Mouse (Mus musculus) embryonic fibroblast, embryonic 13.5 days (primary cell): Measurements from ENCODE around the gene Nup88. TPM values are rescaled to one million over a fixed set of nuclear protein-coding genes. Genes with fewer than 3 reads are reported as not detected.
A peak's percentile ranks its signal among the peaks of the same experiment; 100 is the strongest.

ENCODE experiments used
- H3K27ac ChIP-seq: 2 replicates; pipeline ENCODE4 v1.5.1; 2012; ENCODE audit warnings: low read length, control low read depth, inconsistent platforms; ENCODE audit not compliant: insufficient read depth
- H3K4me1 ChIP-seq: 2 replicates; pipeline ENCODE4 v1.6.1; 2011; ENCODE audit warnings: low read length; ENCODE audit not compliant: control insufficient read depth, insufficient read depth
- H3K4me3 ChIP-seq: 2 replicates; pipeline ENCODE4 v1.5.1; 2011; ENCODE audit warnings: mild to moderate bottlenecking, control low read depth, low read length; ENCODE audit not compliant: insufficient read depth
- CTCF ChIP-seq: IDR thresholded peaks from 2 replicates; pipeline ENCODE4 v1.5.1; 2011; ENCODE audit warnings: mild to moderate bottlenecking, control low read depth, low read length, moderate library complexity, borderline replicate concordance; ENCODE audit not compliant: insufficient read depth
- POLR2A ChIP-seq: IDR thresholded peaks from 2 replicates; pipeline ENCODE4 v1.6.1; 2011; ENCODE audit warnings: low read depth, mild to moderate bottlenecking, control low read depth, low read length, moderate library complexity
- polyA plus RNA-seq: library from polyadenylated mRNA; stranded (reverse); fragments of >200 nt; gene quantifications from 2 replicates; pipeline ENCODE4 v1.2.4, GENCODE M21; 2011; ENCODE audit warnings: low read depth; ENCODE audit not compliant: missing spikeins, insufficient read length

Nup88 gene
- 92.8 and 113 TPM in 2 replicates for polyA plus RNA-seq

GRCm38 (mm10) chr11:70969821-70970559, at the start of gene Nup88, which contains the start of gene Rpain:
Nup88 (minus strand) TSS chr11:70969973.
Rpain (plus strand) TSS chr11:70970213.
- H3K4me1 ChIP-seq = no peaks in the 10 kb centered on the region
- H3K4me3 ChIP-seq = peak within 1 kb of the TSS; percentile 96
- H3K27ac ChIP-seq = peak within 1 kb of the TSS; percentile 92
- TF ChIP-seq CTCF = no peak
- peak; percentile 83 for TF ChIP-seq POLR2A

- Histone ChIP-seq H3K4me1 (no peaks in the 10 kb centered on the region; the same call in 1 of the 2 replicates), H3K27ac (peak overlapping the region; percentile 45; the same call in 1 of the 2 replicates), H3K4me3 (peak overlapping the region; percentile 87)
- TF ChIP-seq POLR2A (peak; percentile 13; the same call in 1 of the 2 replicates), CTCF (no peak)
These were observed 48.8 kb upstream of the Nup88 start for GRCm38 (mm10) chr11:71018416-71019200.

- TF ChIP-seq POLR2A = no peak
- no peak for TF ChIP-seq CTCF
- no peaks in the 10 kb centered on the region; the same call in 1 of the 2 replicates for H3K4me1 ChIP-seq
- H3K4me3 ChIP-seq = no peak overlapping the region
- no peak overlapping the region for H3K27ac ChIP-seq
These were observed 47.3 kb upstream of the Nup88 start for GRCm38 (mm10) chr11:71017051-71017450.

GRCm38 (mm10) chr11:71012743-71013142, 43.0 kb upstream of the Nup88 start:
- Histone ChIP-seq H3K4me1 (no peaks in the 10 kb centered on the region; the same call in 1 of the 2 replicates), H3K4me3 (no peak overlapping the region), H3K27ac (no peak overlapping the region)
- TF ChIP-seq CTCF = no peak
- no peak for TF ChIP-seq POLR2A

- H3K4me3 ChIP-seq = no peak overlapping the region
- no peak overlapping the region for H3K27ac ChIP-seq
- TF ChIP-seq POLR2A (no peak), CTCF (no peak)
- H3K4me1 ChIP-seq = no peaks in the 10 kb centered on the region
These were observed 38.5 kb upstream of the Nup88 start for GRCm38 (mm10) chr11:71008321-71008720.

GRCm38 (mm10) chr11:71007831-71008230, 38.1 kb upstream of the Nup88 start:
- no peak overlapping the region for H3K4me3 ChIP-seq
- H3K27ac ChIP-seq = no peak overlapping the region
- H3K4me1 ChIP-seq = peaks cover 4% of the 10 kb centered on the region; the same call in 1 of the 2 replicates
- TF ChIP-seq CTCF (no peak), POLR2A (no peak)

GRCm38 (mm10) chr11:71007026-71007425, 37.3 kb upstream of the Nup88 start:
- Histone ChIP-seq H3K4me1 (peaks cover 9% of the 10 kb centered on the region), H3K27ac (no peak overlapping the region), H3K4me3 (no peak overlapping the region)
- no peak for TF ChIP-seq CTCF
- TF ChIP-seq POLR2A = no peak

- Histone ChIP-seq H3K4me3 (no peak overlapping the region), H3K27ac (no peak overlapping the region), H3K4me1 (peaks cover 9% of the 10 kb centered on the region)
- no peak for TF ChIP-seq CTCF
- TF ChIP-seq POLR2A = no peak
These were observed 35.3 kb upstream of the Nup88 start for GRCm38 (mm10) chr11:71005046-71005445.

GRCm38 (mm10) chr11:71004316-71004773, 34.6 kb upstream of the Nup88 start, which contains the start of gene Dhx33:
Dhx33 (minus strand) TSS chr11:71004437.
- H3K27ac ChIP-seq = peak within 1 kb of the TSS; percentile 77
- H3K4me1 ChIP-seq = peaks cover 9% of the 10 kb centered on the region
- H3K4me3 ChIP-seq = peak within 1 kb of the TSS; percentile 95
- TF ChIP-seq CTCF = no peak
- TF ChIP-seq POLR2A = peak; percentile 63

GRCm38 (mm10) chr11:71003611-71004315, 34.0 kb upstream of the Nup88 start:
- H3K4me3 ChIP-seq = peak overlapping the region; percentile 95
- TF ChIP-seq POLR2A (no peak), CTCF (no peak)
- peaks cover 9% of the 10 kb centered on the region for H3K4me1 ChIP-seq
- H3K27ac ChIP-seq = peak overlapping the region; percentile 77
